Mouse (Mus musculus): ENCODE results near the gene Commd1.

DNA sequence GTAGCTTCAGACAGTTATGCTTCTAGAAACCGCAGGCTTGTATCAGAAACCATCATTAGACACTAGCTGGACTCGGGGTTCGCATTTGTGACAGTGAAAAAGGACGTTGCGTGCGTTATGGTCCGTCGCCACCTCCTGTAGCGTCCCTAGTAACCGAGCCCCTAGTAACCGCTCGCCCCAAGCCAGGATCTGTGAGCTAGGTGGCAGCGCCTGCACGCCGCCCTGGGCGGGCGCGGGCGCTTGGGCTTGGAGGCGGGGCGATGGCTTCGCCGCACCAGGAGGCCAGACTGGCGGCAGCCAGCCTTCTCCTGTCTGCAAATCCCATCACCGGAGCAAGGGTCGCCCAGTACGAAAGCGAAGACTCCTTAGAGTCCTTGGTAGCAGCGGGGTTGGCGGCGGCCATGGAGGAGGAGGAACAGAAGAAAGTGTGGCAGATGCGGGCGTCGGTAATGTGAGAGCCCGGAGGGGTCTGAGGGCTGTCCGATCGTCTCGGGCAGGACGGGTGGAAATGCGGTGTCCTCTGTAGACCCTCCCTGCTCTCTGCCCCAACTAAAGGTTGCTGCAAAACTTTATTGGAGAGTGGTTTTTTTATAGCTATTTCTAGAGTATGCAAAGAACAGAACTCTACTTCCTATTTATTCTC lies 26.1 kb upstream of the Commd1 start:
- TF ChIP-seq CTCF (IDR thresholded peaks at IDR 0.05; ENCODE audit: insufficient read depth, low read depth, low read length) (no peak; the same call in 1 of the 2 replicates), POLR2A (IDR thresholded peaks at IDR 0.05; ENCODE audit: insufficient read depth, low read depth, low read length) (peak; percentile 24; the same call in 1 of the 2 replicates)

All from olfactory bulb, adult 2 months (tissue).